Mouse (Mus musculus) right cerebral cortex, adult 2 months (tissue): ENCODE results near the gene Ppm1a.
"Not testable (repeated sequence)": the region's sequence is repeated elsewhere in the genome, so short reads cannot be mapped to it uniquely, and the experiment has no call there.

Experiments used
- DNase-seq, 2 experiments: peaks; one replicate each; pipeline ENCODE4 v3.0.0; 2021 to 2022; ENCODE audit warnings: low spot score in 2 of 2

Gene Ppm1a

GRCm38 (mm10) chr12:72761649-72762261 lies 4.5 kb downstream of the Ppm1a start:
- DNase-seq, result peak; percentile 18 to 31

GRCm38 (mm10) chr12:72762502-72762901 lies 5.2 kb downstream of the Ppm1a start:
- no peak for DNase-seq

GRCm38 (mm10) chr12:72763156-72763555 lies 5.9 kb downstream of the Ppm1a start:
- DNase-seq, result no peak

GRCm38 (mm10) chr12:72767809-72768208 lies 10.6 kb downstream of the Ppm1a start:
- DNase-seq, result no peak

GRCm38 (mm10) chr12:72768230-72768629 lies 11.0 kb downstream of the Ppm1a start:
- DNase-seq, result no peak

GRCm38 (mm10) chr12:72769546-72770230 lies 12.4 kb downstream of the Ppm1a start:
- DNase-seq, result no peak

GRCm38 (mm10) chr12:72771153-72771552 lies 13.9 kb downstream of the Ppm1a start:
- DNase-seq, result no peak

- DNase-seq, result no peak
Observed at GRCm38 (mm10) chr12:72771711-72772110, 14.5 kb downstream of the Ppm1a start.

- no peak for DNase-seq
Observed at GRCm38 (mm10) chr12:72773921-72774320, 16.7 kb downstream of the Ppm1a start.

- DNase-seq, result no peak
Observed at GRCm38 (mm10) chr12:72777244-72777643, 20.0 kb downstream of the Ppm1a start.

- no peak for DNase-seq
Observed at GRCm38 (mm10) chr12:72780136-72780535, 22.9 kb downstream of the Ppm1a start.

GRCm38 (mm10) chr12:72782786-72783185 lies 25.5 kb downstream of the Ppm1a start:
- DNase-seq, result not testable (repeated sequence)

- no peak for DNase-seq
Observed at GRCm38 (mm10) chr12:72785183-72785930, 28.1 kb downstream of the Ppm1a start.

- no peak for DNase-seq
Observed at GRCm38 (mm10) chr12:72786551-72786950, 29.3 kb downstream of the Ppm1a start.

GRCm38 (mm10) chr12:72786986-72787385 lies 29.7 kb downstream of the Ppm1a start:
- no peak for DNase-seq

- no peak for DNase-seq
Observed at GRCm38 (mm10) chr12:72790538-72790937, 33.3 kb downstream of the Ppm1a start.

- DNase-seq, result no peak
Observed at GRCm38 (mm10) chr12:72792320-72793091, 35.3 kb downstream of the Ppm1a start.

GRCm38 (mm10) chr12:72793983-72794382 lies 36.7 kb downstream of the Ppm1a start:
- DNase-seq, result no peak

GRCm38 (mm10) chr12:72809798-72810197 lies 52.5 kb downstream of the Ppm1a start:
- DNase-seq, result no peak

- DNase-seq, result no peak
Observed at GRCm38 (mm10) chr12:72811588-72811987, 54.3 kb downstream of the Ppm1a start.

GRCm38 (mm10) chr12:72820940-72821431 lies 63.7 kb downstream of the Ppm1a start:
- peak; percentile 27 to 40 for DNase-seq

- DNase-seq, result no peak
Observed at GRCm38 (mm10) chr12:72821589-72821988, 64.3 kb downstream of the Ppm1a start.
